Mouse (Mus musculus) midbrain, postnatal 0 days (tissue): ENCODE results near the gene Pttg1ip. TPM values are rescaled to one million over a fixed set of nuclear protein-coding genes. Genes with fewer than 3 reads are reported as not detected.

ENCODE experiments used
- ATAC-seq: fragments of 200-750 bp; cut with Nextera tagmentation; 2 replicates; pipeline ENCODE4 v1.8.0; 2017; ENCODE audit warnings: moderate number of reproducible peaks, mild to moderate bottlenecking, moderate TSS enrichment, moderate library complexity; ENCODE audit not compliant: low FRiP score
- DNase-seq: peaks from one replicate; pipeline ENCODE4 v3.0.0-alpha.2; 2015; ENCODE audit warnings: low spot score
- H3K27ac ChIP-seq: fragments of 300-500 bp; sonication (generic); 2 replicates; pipeline ENCODE4 v1.5.1; 2014; ENCODE audit warnings: low read depth, mild to moderate bottlenecking, low read length, mixed read lengths
- H3K27me3 ChIP-seq: fragments of 300-500 bp; sonication (generic); 2 replicates; pipeline ENCODE4 v1.6.1; 2014; ENCODE audit warnings: low read length, control low read depth, mixed read lengths; ENCODE audit not compliant: insufficient read depth
- H3K36me3 ChIP-seq: fragments of 300-500 bp; sonication (generic); 2 replicates; pipeline ENCODE4 v1.6.1; 2014; ENCODE audit warnings: low read length, control low read depth, mixed read lengths; ENCODE audit not compliant: insufficient read depth
- H3K4me1 ChIP-seq: fragments of 300-500 bp; sonication (generic); 2 replicates; pipeline ENCODE4 v1.6.1; 2014; ENCODE audit warnings: mild to moderate bottlenecking, control low read depth, antibody characterized with exemption, low read length, mixed read lengths; ENCODE audit not compliant: insufficient read depth
- H3K4me2 ChIP-seq: fragments of 300-500 bp; sonication (generic); 2 replicates; pipeline ENCODE4 v1.6.1; 2014; ENCODE audit warnings: low read depth, mild to moderate bottlenecking, low read length, mixed read lengths; ENCODE audit not compliant: poor library complexity, severe bottlenecking
- H3K4me3 ChIP-seq: fragments of 300-500 bp; sonication (generic); 2 replicates; pipeline ENCODE4 v1.5.1; 2014; ENCODE audit warnings: low read depth, mild to moderate bottlenecking, low read length, moderate library complexity
- H3K9ac ChIP-seq: fragments of 300-500 bp; sonication (generic); replicated peaks from 2 replicates; pipeline ENCODE4 v1.6.1; 2014; ENCODE audit warnings: mild to moderate bottlenecking, low read length, moderate library complexity, mixed read lengths; ENCODE audit not compliant: poor library complexity, severe bottlenecking
- H3K9me3 ChIP-seq: fragments of 300-500 bp; sonication (generic); 2 replicates; pipeline ENCODE4 v1.6.1; 2016; ENCODE audit warnings: low read length, control low read depth
- CTCF ChIP-seq: IDR thresholded peaks from 2 replicates; pipeline ENCODE4 v1.5.1; 2016; ENCODE audit warnings: antibody characterized with exemption, mild to moderate bottlenecking
- WGBS: fragments of 180-500 bp; shearing (Covaris S2); extraction: QIAGEN DNeasy Blood & Tissue Kit; methylation state at CpG from one replicate; pipeline ENCODE4 v1.1.7; 2014; 5-methylcytosine and 5-hydroxymethylcytosine counted together
- polyA plus RNA-seq: library from polyadenylated mRNA; unstranded; fragments of >200 nt; fragmentation: Nextera tagmentation; extraction: Ambion mirVana; gene quantifications from 2 replicates; pipeline ENCODE4 v1.2.1, GENCODE M21; 2015
- total RNA-seq: library from RNA; depleted of rRNA; stranded (reverse); fragments of >200 nt; gene quantifications from 2 replicates; pipeline ENCODE4 v1.2.3, GENCODE M21; 2014

Pttg1ip gene
- total and polyA plus RNA-seq, 2 experiments from 2014 or later, result 74.7 to 116 TPM

GRCm38 (mm10) chr10:77591546-77591945 lies 10.0 kb downstream of the Pttg1ip start:
- H3K9me3 ChIP-seq, result no peaks in the 10 kb centered on the region
- DNase-seq, result no peak
- TF ChIP-seq CTCF, result no peak
- H3K4me2 ChIP-seq, result no peak overlapping the region
- H3K4me1 ChIP-seq, result no peaks in the 10 kb centered on the region
- H3K36me3 ChIP-seq, result peaks cover 57% of the 10 kb centered on the region
- 82% methylated on average over 6 of the region's 6 CpGs for WGBS
- ATAC-seq, result no peak
- no peak overlapping the region for H3K4me3 ChIP-seq
- no peak overlapping the region for H3K9ac ChIP-seq
- H3K27me3 ChIP-seq, result no peaks in the 10 kb centered on the region
- no peak overlapping the region for H3K27ac ChIP-seq

DNA sequence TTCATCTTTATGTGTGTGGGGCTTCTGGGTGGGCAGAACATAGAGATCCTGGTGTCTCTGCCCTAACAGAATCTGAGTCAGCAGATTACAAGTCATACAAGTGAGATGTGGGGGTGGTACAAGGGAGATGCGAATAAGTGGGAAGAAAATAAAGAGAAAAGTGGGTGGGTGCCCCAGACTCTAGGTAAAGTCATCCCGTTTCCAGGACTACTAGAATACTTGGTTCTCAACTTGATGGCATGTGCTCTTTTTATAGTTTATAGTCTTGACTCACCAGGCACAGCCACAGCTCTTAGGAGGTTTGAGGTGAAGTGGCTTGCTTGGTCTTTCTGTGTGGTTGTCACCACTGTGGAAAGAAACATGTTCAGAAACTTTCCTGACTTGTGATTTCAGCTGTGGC lies 14.5 kb downstream of the Pttg1ip start:
- Histone ChIP-seq H3K9me3 (no peaks in the 10 kb centered on the region), H3K4me3 (no peak overlapping the region), H3K9ac (no peak overlapping the region), H3K36me3 (peaks cover 67% of the 10 kb centered on the region), H3K27me3 (no peaks in the 10 kb centered on the region), H3K4me2 (no peak overlapping the region), H3K27ac (no peak overlapping the region), H3K4me1 (no peaks in the 10 kb centered on the region)
- 96% methylated on average over 2 of the region's 2 CpGs for WGBS
- no peak for ATAC-seq
- no peak for TF ChIP-seq CTCF
- DNase-seq, result no peak

- H3K4me3 ChIP-seq, result no peak overlapping the region
- H3K9me3 ChIP-seq, result no peaks in the 10 kb centered on the region
- ATAC-seq, result no peak
- no peak overlapping the region for H3K9ac ChIP-seq
- H3K4me2 ChIP-seq, result no peak overlapping the region
- TF ChIP-seq CTCF, result no peak
- peaks cover 8% of the 10 kb centered on the region; the same call in 1 of the 2 replicates for H3K4me1 ChIP-seq
- peaks cover 17% of the 10 kb centered on the region for H3K36me3 ChIP-seq
- DNase-seq, result no peak
- WGBS, result 55% methylated on average over 4 of the region's 4 CpGs
- no peak overlapping the region for H3K27ac ChIP-seq
- no peaks in the 10 kb centered on the region for H3K27me3 ChIP-seq
These were observed 21.5 kb downstream of the Pttg1ip start for GRCm38 (mm10) chr10:77603021-77603420.

DNA sequence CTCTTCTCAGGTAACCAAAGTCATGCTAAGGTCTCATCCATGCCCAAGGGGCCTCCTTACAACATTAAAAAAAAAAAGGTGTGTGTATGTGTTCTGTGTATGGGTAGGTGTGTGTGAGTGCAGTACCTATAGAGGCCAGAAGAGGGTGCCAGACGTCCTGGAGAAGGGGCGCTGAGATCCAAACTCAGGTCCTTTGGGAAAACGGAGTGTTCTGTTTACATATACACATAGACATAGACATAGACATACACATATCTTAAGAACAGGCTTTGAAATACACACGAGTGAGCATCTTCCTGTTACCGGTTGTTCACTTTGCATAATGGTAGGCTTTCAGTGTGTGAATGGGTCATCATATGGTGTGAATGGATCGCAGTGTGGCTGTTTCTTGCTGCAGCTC lies 22.6 kb downstream of the Pttg1ip start:
- Histone ChIP-seq H3K4me2 (no peak overlapping the region), H3K4me3 (no peak overlapping the region), H3K4me1 (peaks cover 8% of the 10 kb centered on the region; the same call in 1 of the 2 replicates), H3K27me3 (no peaks in the 10 kb centered on the region), H3K36me3 (peaks cover 7% of the 10 kb centered on the region; the same call in 1 of the 2 replicates), H3K9ac (no peak overlapping the region), H3K9me3 (no peaks in the 10 kb centered on the region), H3K27ac (no peak overlapping the region)
- ATAC-seq (no peak), DNase-seq (no peak)
- 90% methylated on average over 6 of the region's 6 CpGs for WGBS
- peak; percentile 55 for TF ChIP-seq CTCF

DNA sequence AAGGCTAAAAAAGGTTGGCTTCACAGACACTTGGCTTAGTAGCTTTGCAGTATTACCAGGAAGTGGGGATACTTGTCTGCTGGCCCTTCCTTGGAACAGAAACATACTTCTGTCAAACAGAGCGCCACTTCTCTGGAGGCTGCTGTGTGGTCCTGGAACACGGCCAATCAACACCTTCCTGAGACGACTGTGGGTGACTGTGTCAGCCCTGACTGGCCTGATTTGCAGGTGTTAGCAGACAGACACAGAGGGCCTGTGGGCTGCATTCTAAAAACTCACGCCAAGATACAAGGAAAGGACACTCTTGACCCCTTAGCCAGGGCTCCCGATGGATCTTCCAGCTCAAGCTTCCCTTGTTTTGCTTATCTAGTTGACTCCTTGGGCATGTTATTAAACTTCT lies 23.4 kb downstream of the Pttg1ip start:
- Histone ChIP-seq H3K36me3 (peaks cover 2% of the 10 kb centered on the region; the same call in 1 of the 2 replicates), H3K4me2 (no peak overlapping the region), H3K4me3 (no peak overlapping the region), H3K27me3 (no peaks in the 10 kb centered on the region), H3K27ac (peak overlapping the region; percentile 96), H3K9ac (no peak overlapping the region), H3K9me3 (no peaks in the 10 kb centered on the region), H3K4me1 (peaks cover 8% of the 10 kb centered on the region; the same call in 1 of the 2 replicates)
- WGBS, result 81% methylated on average over 5 of the region's 5 CpGs
- TF ChIP-seq CTCF, result no peak
- DNase-seq, result no peak
- no peak for ATAC-seq

- peaks cover 8% of the 10 kb centered on the region; the same call in 1 of the 2 replicates for H3K4me1 ChIP-seq
- 29% methylated on average over 1 of the region's 1 CpGs for WGBS
- 0 out of 2 replicates have a peak overlapping the region, but pooled peaks have one; percentile 84 for H3K9ac ChIP-seq
These were observed 23.8 kb downstream of the Pttg1ip start for GRCm38 (mm10) chr10:77605368-77605767.

More at GRCm38 (mm10) chr10:77605368-77605767, 23.8 kb downstream of the Pttg1ip start:
- Histone ChIP-seq H3K9me3 (no peaks in the 10 kb centered on the region), H3K4me3 (peak overlapping the region; percentile 64), H3K36me3 (peaks cover 2% of the 10 kb centered on the region; the same call in 1 of the 2 replicates), H3K27me3 (no peaks in the 10 kb centered on the region), H3K4me2 (peak overlapping the region; percentile 63), H3K27ac (peak overlapping the region; percentile 96)
- DNase-seq (peak; percentile 60), ATAC-seq (no peak; the same call in 1 of the 2 replicates)
- peak; percentile 77 for TF ChIP-seq CTCF
